8 mouse cellular contexts compared by ENCODE assay signal in genomic region chr10:80995091-80995632, GRCm38 (mm10). TPM values are rescaled to one million over a fixed set of nuclear protein-coding genes. Genes with fewer than 3 reads are reported as not detected.
DNase-seq lines count a peak whose midpoint lies in the region; ATAC-seq and TF ChIP-seq lines count a peak whose summit lies in the region.

No protein-coding gene starts in this region.

- H3K27me3 ChIP-seq in intestine, embryonic 15.5 days (replicated peaks): peaks cover 3% of the 10 kb centered on the region; the same call in 1 of the 2 replicates
- no peaks in the 10 kb centered on the region; the same call in 1 of the 2 replicates for H3K27me3 ChIP-seq in limb, embryonic 14.5 days (ENCODE audit: control insufficient read depth, insufficient read depth, low read length)

- 0 out of 2 replicates have a peak overlapping the region, but pooled peaks have one; percentile 1 for H3K4me3 ChIP-seq in intestine, embryonic 15.5 days (replicated peaks)
- 0 out of 2 replicates have a peak overlapping the region, but pooled peaks have one; percentile 7 for H3K4me3 ChIP-seq in limb, embryonic 14.5 days (replicated peaks; ENCODE audit: low read length)

- H3K4me2 ChIP-seq in intestine, embryonic 15.5 days (replicated peaks): peak overlapping the region; percentile 48
- peak overlapping the region; percentile 35 for H3K4me2 ChIP-seq in limb, embryonic 14.5 days (replicated peaks; ENCODE audit: low read depth, low read length, severe bottlenecking)

- TF ChIP-seq POLR2A in limb, embryonic 14.5 days (IDR thresholded peaks at IDR 0.05; ENCODE audit: borderline replicate concordance, extremely low read depth, insufficient read depth, insufficient read length): peak; percentile 33; the same call in 1 of the 2 replicates

- 10% methylated on average over 21 of the region's 21 CpGs for WGBS in intestine, embryonic 15.5 days
- 12% methylated on average over 21 of the region's 21 CpGs for WGBS in limb, embryonic 14.5 days

- no peak overlapping the region for H3K27ac ChIP-seq in intestine, embryonic 15.5 days
- H3K27ac ChIP-seq in limb, embryonic 14.5 days (replicated peaks; ENCODE audit: low read depth, low read length): no peak overlapping the region

- H3K9ac ChIP-seq in intestine, embryonic 15.5 days: no peak overlapping the region
- no peak overlapping the region for H3K9ac ChIP-seq in limb, embryonic 14.5 days (ENCODE audit: low read depth, low read length, severe bottlenecking)

- DNase-seq in layer of hippocampus, adult 11-12 months (ENCODE audit: low spot score): peak; percentile 86
- no peak for DNase-seq in layer of hippocampus, adult 9-10 months (ENCODE audit: low spot score)
- peak; percentile 85 for DNase-seq in embryo, embryonic 11 days
- DNase-seq in gastrocnemius, postnatal 4 days (ENCODE audit: low spot score in 2 of 2): peak; percentile 81 to 83
- peak; percentile 77 for DNase-seq in limb, embryonic 14.5 days (ENCODE audit: low spot score)
- peak; percentile 33 to 72 for DNase-seq in monocyte, adult 2 months (ENCODE audit: low read depth in 1 of 2, low spot score in 2 of 2)
- peak; percentile 73 to 85 for DNase-seq in spleen, postnatal 10 days (ENCODE audit: low spot score in 2 of 2)

- H3K9me3 ChIP-seq in intestine, embryonic 15.5 days: no peaks in the 10 kb centered on the region
- no peaks in the 10 kb centered on the region for H3K9me3 ChIP-seq in limb, embryonic 14.5 days (ENCODE audit: control insufficient read depth, low read length)

- no peaks in the 10 kb centered on the region for H3K36me3 ChIP-seq in intestine, embryonic 15.5 days
- H3K36me3 ChIP-seq in limb, embryonic 14.5 days (ENCODE audit: control insufficient read depth, insufficient read depth, low read length): no peaks in the 10 kb centered on the region

- ATAC-seq in intestine, embryonic 15.5 days: peak; percentile 34
- peak; percentile 48 for ATAC-seq in limb, embryonic 14.5 days (ENCODE audit: low FRiP score, low read depth)

- H3K4me1 ChIP-seq in intestine, embryonic 15.5 days (replicated peaks): peaks cover 11% of the 10 kb centered on the region; the same call in 1 of the 2 replicates
- H3K4me1 ChIP-seq in limb, embryonic 14.5 days (ENCODE audit: control insufficient read depth, insufficient read depth, low read length): peaks cover 3% of the 10 kb centered on the region; the same call in 1 of the 2 replicates

RNA-seq across cellular contexts. Expression of gene Gng7, which starts 19.6 kb away (rescaled TPM):
- total RNA-seq in gastrocnemius, postnatal 4 days (2021): 1 to 10 TPM; 1.9 to 2.0 TPM
- 4.5 and 4.7 TPM in 2 replicates for polyA plus RNA-seq in intestine, embryonic 15.5 days (2015; fragmentation: Nextera tagmentation; extraction: Ambion mirVana)
- polyA plus RNA-seq in limb, embryonic 14.5 days (2012; rRNA removed): 7.6 and 7.9 TPM in 2 replicates
- polyA plus RNA-seq in limb, embryonic 14.5 days (2014; fragmentation: Nextera tagmentation; extraction: Ambion mirVana): 6.5 and 7.2 TPM in 2 replicates

RNA-seq across cellular contexts. Expression of gene Diras1, which starts 30.3 kb away (rescaled TPM):
- under 1 TPM in 1 of 2 experiments, not detected in 1; 0.10 TPM for total RNA-seq in gastrocnemius, postnatal 4 days (2021)
- 0.94 and 1.2 TPM in 2 replicates for polyA plus RNA-seq in intestine, embryonic 15.5 days (2015; fragmentation: Nextera tagmentation; extraction: Ambion mirVana)
- polyA plus RNA-seq in limb, embryonic 14.5 days (2012; rRNA removed): 0.13 and 0.20 TPM in 2 replicates
- not detected in 2 replicates for polyA plus RNA-seq in limb, embryonic 14.5 days (2014; fragmentation: Nextera tagmentation; extraction: Ambion mirVana)

RNA-seq across cellular contexts. Expression of gene Slc39a3, which starts 42.1 kb away (rescaled TPM):
- total RNA-seq in gastrocnemius, postnatal 4 days (2021): 10 to 100 TPM; 11.2 to 11.9 TPM
- polyA plus RNA-seq in intestine, embryonic 15.5 days (2015; fragmentation: Nextera tagmentation; extraction: Ambion mirVana): 15.0 and 18.2 TPM in 2 replicates
- polyA plus RNA-seq in limb, embryonic 14.5 days (2012; rRNA removed): 25.9 and 33.0 TPM in 2 replicates
- polyA plus RNA-seq in limb, embryonic 14.5 days (2014; fragmentation: Nextera tagmentation; extraction: Ambion mirVana): 12.8 and 14.8 TPM in 2 replicates
